Mouse (Mus musculus) ES-CJ7 (cell line): ENCODE data around the gene Tut4.
A peak's percentile ranks its signal among the peaks of the same experiment; 100 is the strongest.

ENCODE experiments used
- DNase-seq: peaks from one replicate; pipeline ENCODE4 v3.0.0; 2011; ENCODE audit warnings: low read depth, low spot score

The Tut4 gene

DNA sequence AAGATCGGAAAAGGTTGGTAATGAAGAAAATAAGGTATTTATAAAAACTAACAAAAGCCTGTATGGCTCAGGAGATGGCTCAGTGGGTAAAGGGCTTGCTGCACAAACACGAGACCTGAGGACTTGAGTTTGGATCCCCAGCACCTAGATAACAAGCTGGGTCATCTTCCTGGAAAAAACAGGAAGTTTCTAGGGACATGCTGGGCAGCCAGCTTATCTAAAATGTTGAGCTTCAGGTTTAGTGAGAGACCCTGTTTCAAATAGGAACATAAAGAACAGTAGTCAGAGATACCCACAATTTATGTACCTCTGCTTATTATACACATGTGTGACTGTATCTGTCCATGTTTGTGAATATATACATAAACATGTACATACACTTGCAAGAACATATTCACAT lies 43.8 kb downstream of the Tut4 start:
- no peak for DNase-seq

DNA sequence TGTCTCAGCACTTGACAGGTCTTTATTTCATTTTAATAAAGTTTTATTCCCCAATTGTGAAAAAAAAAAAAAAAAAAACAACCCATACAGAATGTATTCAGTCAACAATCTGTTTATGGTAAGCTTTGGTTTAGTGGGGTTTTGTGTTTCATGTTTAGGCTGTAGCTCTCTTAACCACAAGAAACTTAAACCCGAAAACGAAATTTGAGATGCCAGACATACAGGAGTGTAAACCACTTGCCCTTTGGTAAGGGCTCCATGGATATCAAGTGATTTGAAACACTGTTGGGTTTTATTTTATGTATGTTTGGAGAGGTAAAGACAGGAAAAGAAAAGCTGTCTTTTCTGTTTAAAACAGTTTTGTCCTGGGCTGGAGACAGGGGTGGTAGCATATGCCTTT lies 80.5 kb downstream of the Tut4 start:
- DNase-seq: no peak

DNA sequence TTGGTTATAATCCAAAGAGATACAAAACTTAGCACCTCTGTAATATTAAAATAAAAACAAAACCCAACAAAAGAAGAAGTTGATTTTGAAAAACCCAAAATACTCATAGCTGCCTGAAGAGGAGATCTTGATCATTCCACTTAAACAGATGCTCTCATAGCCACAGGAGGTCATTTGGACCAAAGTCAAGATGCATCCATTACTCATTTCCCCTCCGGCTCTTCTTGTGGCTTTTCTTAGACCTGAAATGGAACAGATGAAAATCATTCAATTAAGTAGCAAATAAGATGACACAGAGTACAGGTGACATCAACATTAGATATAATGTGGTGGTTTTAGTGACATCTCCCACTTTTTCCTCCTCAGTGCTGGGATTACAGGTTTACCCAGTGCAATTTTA lies 105.8 kb downstream of the Tut4 start:
- DNase-seq: no peak

GRCm38 (mm10) chr4:108572644-108573043 lies 113.4 kb downstream of the Tut4 start:
- DNase-seq: no peak

GRCm38 (mm10) chr4:108578840-108579742 lies 119.9 kb downstream of the Tut4 start, which contains the start of the genes Prpf38a and Orc1:
Gene Prpf38a, minus strand, starts transcription at chr4:108579336.
Gene Orc1, plus strand, starts transcription at chr4:108579423.
- DNase-seq: peak; percentile 98

GRCm38 (mm10) chr4:108579743-108580411 lies 120.7 kb downstream of the Tut4 start:
- no peak for DNase-seq

DNA sequence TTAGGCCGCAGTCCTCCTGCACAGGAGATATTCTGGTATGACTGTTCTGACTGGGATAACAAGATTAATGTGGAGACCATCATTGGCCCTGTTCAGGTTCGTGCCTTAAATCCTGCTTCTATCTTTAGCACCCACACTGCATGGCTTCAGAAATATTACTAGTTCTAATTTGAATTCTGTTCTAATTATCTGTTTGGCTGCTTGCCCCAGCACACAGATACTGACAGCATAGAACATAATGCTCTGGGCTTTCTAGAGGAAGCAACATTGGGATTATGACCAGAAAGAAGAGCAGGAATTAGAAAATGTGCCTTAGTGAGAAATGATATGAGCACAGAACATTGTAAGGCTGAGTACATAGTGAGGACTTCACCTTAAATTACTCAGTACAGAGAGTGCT lies 134.2 kb downstream of the Tut4 start:
- no peak for DNase-seq

DNA sequence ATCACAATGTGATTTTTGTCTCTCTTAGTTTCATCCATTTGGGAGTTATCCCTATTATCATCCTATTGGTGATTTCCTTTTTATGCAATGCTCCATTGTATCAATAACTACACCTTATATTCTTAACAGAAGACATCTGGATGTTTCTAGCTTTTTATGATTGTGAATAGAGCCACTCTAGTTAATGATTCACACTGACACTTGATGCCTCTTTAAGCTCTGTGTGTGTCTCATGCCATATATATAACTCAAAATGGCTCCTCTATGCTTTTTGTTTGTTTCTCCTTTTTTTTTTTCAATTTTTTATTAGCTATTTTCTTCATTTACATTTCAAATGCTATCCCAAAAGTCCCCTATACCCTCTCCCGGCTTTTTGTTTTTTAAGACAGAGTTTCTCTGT lies 136.6 kb downstream of the Tut4 start:
- DNase-seq: no peak

- no peak for DNase-seq
Observed at GRCm38 (mm10) chr4:108598306-108598705, 139.1 kb downstream of the Tut4 start.

- no peak for DNase-seq
Observed at GRCm38 (mm10) chr4:108601870-108602269, 142.6 kb downstream of the Tut4 start.

DNA sequence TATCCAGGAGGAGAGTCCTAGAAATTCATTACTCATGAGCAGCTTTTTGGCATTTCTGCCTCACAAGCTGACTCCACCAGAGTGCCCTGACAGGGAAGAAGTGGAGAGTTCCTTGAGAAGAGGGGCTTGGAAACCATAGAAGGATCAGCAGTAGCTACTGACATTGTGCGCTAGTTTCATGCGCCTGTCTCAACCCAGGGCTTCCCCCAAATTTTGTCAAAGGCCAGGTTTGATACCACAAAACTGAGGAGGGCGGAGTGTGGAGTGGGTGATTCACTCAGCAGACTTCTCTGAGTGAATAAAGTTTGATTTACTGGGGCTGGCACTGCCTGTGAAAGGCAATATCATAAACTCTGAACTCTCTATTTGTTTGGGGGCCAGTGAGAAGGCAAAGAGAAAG lies 149.4 kb downstream of the Tut4 start:
- DNase-seq: no peak
